Comparison of ENCODE assay signal across 8 mouse cellular contexts in genomic region chr11:50236540-50236936, GRCm38 (mm10). TPM values are rescaled to one million over a fixed set of nuclear protein-coding genes. Genes with fewer than 3 reads are reported as not detected.
DNase-seq lines count a peak whose midpoint lies in the region; ATAC-seq lines count a peak whose summit lies in the region.

No protein-coding gene starts in this region.

- peak overlapping the region; percentile 57 for H3K9ac ChIP-seq in embryonic facial prominence, embryonic 11.5 days (replicated peaks; ENCODE audit: low read length)
- H3K9ac ChIP-seq in limb, embryonic 15.5 days = peak overlapping the region; percentile 39
- H3K9ac ChIP-seq in midbrain, embryonic 16.5 days (ENCODE audit: low read depth, low read length) = peak overlapping the region; percentile 51

- H3K4me1 ChIP-seq in embryonic facial prominence, embryonic 11.5 days (ENCODE audit: control insufficient read depth, insufficient read depth, low read length) = peaks cover 5% of the 10 kb centered on the region
- peaks cover 20% of the 10 kb centered on the region for H3K4me1 ChIP-seq in limb, embryonic 15.5 days
- peaks cover 9% of the 10 kb centered on the region; the same call in 1 of the 2 replicates for H3K4me1 ChIP-seq in midbrain, embryonic 16.5 days (ENCODE audit: control insufficient read depth, insufficient read depth, low read length)

- H3K27ac ChIP-seq in embryonic facial prominence, embryonic 11.5 days (replicated peaks; ENCODE audit: low read depth, low read length) = no peak overlapping the region
- H3K27ac ChIP-seq in limb, embryonic 15.5 days = no peak overlapping the region
- no peak overlapping the region for H3K27ac ChIP-seq in midbrain, embryonic 16.5 days (ENCODE audit: low read length)

- no peaks in the 10 kb centered on the region for H3K9me3 ChIP-seq in embryonic facial prominence, embryonic 11.5 days (replicated peaks; ENCODE audit: control insufficient read depth, low read length)
- no peaks in the 10 kb centered on the region for H3K9me3 ChIP-seq in limb, embryonic 15.5 days
- H3K9me3 ChIP-seq in midbrain, embryonic 16.5 days (replicated peaks; ENCODE audit: control insufficient read depth, low read length, poor library complexity, severe bottlenecking) = no peaks in the 10 kb centered on the region

- peak; percentile 89 for DNase-seq in layer of hippocampus, adult 11-12 months (ENCODE audit: low spot score)
- DNase-seq in layer of hippocampus, adult 9-10 months (ENCODE audit: low spot score) = no peak
- peak; percentile 93 for DNase-seq in embryonic facial prominence, embryonic 11.5 days (ENCODE audit: low spot score)
- DNase-seq in heart, adult 11 months = peak; percentile 99
- DNase-seq in kidney, adult 11 months = peak; percentile 89
- DNase-seq in spleen, adult 18-20 months = peak; percentile 87 to 91

- H3K4me2 ChIP-seq in embryonic facial prominence, embryonic 11.5 days (ENCODE audit: low read depth, low read length) = peak overlapping the region; percentile 96
- peak overlapping the region; percentile 98 for H3K4me2 ChIP-seq in limb, embryonic 15.5 days
- peak overlapping the region; percentile 92 for H3K4me2 ChIP-seq in midbrain, embryonic 16.5 days (ENCODE audit: low read length)

- H3K36me3 ChIP-seq in embryonic facial prominence, embryonic 11.5 days (replicated peaks; ENCODE audit: control insufficient read depth, insufficient read depth, low read depth, low read length) = peaks cover 4% of the 10 kb centered on the region
- peaks cover 36% of the 10 kb centered on the region for H3K36me3 ChIP-seq in limb, embryonic 15.5 days
- H3K36me3 ChIP-seq in midbrain, embryonic 16.5 days (ENCODE audit: control insufficient read depth, insufficient read depth, low read length) = peaks cover 29% of the 10 kb centered on the region

- WGBS in embryonic facial prominence, embryonic 11.5 days = 1% methylated on average over 17 of the region's 27 CpGs
- WGBS in limb, embryonic 15.5 days = under 1% methylated on average over 17 of the region's 27 CpGs
- under 1% methylated on average over 21 of the region's 27 CpGs for WGBS in midbrain, embryonic 16.5 days

- peak overlapping the region; percentile 58 for H3K4me3 ChIP-seq in embryonic facial prominence, embryonic 11.5 days (ENCODE audit: low read depth, low read length)
- peak overlapping the region; percentile 59 for H3K4me3 ChIP-seq in limb, embryonic 15.5 days
- H3K4me3 ChIP-seq in midbrain, embryonic 16.5 days (ENCODE audit: low read depth, low read length) = peak overlapping the region; percentile 55

- H3K27me3 ChIP-seq in embryonic facial prominence, embryonic 11.5 days (ENCODE audit: control insufficient read depth, insufficient read depth, low read length) = peaks cover 18% of the 10 kb centered on the region
- peaks cover 28% of the 10 kb centered on the region for H3K27me3 ChIP-seq in limb, embryonic 15.5 days
- H3K27me3 ChIP-seq in midbrain, embryonic 16.5 days (ENCODE audit: control insufficient read depth, insufficient read depth, low read depth, low read length) = peaks cover 15% of the 10 kb centered on the region

- ATAC-seq in embryonic facial prominence, embryonic 11.5 days (replicated peaks; ENCODE audit: insufficient number of reproducible peaks, low FRiP score, low TSS enrichment, low read depth) = peak; percentile 83
- peak; percentile 81 for ATAC-seq in limb, embryonic 15.5 days (ENCODE audit: insufficient number of reproducible peaks, low FRiP score, low TSS enrichment, low read depth)
- ATAC-seq in midbrain, embryonic 16.5 days = peak; percentile 80

RNA-seq across cellular contexts. Expression of gene Ltc4s, which starts 1.9 kb away (rescaled TPM):
- 0.36 and 0.57 TPM in 2 replicates for polyA plus RNA-seq in embryonic facial prominence, embryonic 11.5 days (2014; fragmentation: Nextera tagmentation; extraction: Ambion mirVana)
- polyA plus RNA-seq in limb, embryonic 15.5 days (2015; fragmentation: Nextera tagmentation; extraction: Ambion mirVana) = 2.1 and 3.0 TPM in 2 replicates
- polyA plus RNA-seq in midbrain, embryonic 16.5 days (2015; fragmentation: Nextera tagmentation; extraction: Ambion mirVana) = 1.8 and 3.3 TPM in 2 replicates

RNA-seq across cellular contexts. Expression of gene Mgat4b, which starts 25.8 kb away (rescaled TPM):
- 19.5 and 21.1 TPM in 2 replicates for polyA plus RNA-seq in embryonic facial prominence, embryonic 11.5 days (2014; fragmentation: Nextera tagmentation; extraction: Ambion mirVana)
- polyA plus RNA-seq in limb, embryonic 15.5 days (2015; fragmentation: Nextera tagmentation; extraction: Ambion mirVana) = 12.5 and 16.0 TPM in 2 replicates
- 33.3 and 38.3 TPM in 2 replicates for polyA plus RNA-seq in midbrain, embryonic 16.5 days (2015; fragmentation: Nextera tagmentation; extraction: Ambion mirVana)

RNA-seq across cellular contexts. Expression of gene Sqstm1, which starts 25.9 kb away (rescaled TPM):
- polyA plus RNA-seq in embryonic facial prominence, embryonic 11.5 days (2014; fragmentation: Nextera tagmentation; extraction: Ambion mirVana) = 135 and 142 TPM in 2 replicates
- 241 and 262 TPM in 2 replicates for polyA plus RNA-seq in limb, embryonic 15.5 days (2015; fragmentation: Nextera tagmentation; extraction: Ambion mirVana)
- 374 and 394 TPM in 2 replicates for polyA plus RNA-seq in midbrain, embryonic 16.5 days (2015; fragmentation: Nextera tagmentation; extraction: Ambion mirVana)

RNA-seq across cellular contexts. Expression of gene Maml1, which starts 55.6 kb away (rescaled TPM):
- 10.8 and 11.9 TPM in 2 replicates for polyA plus RNA-seq in embryonic facial prominence, embryonic 11.5 days (2014; fragmentation: Nextera tagmentation; extraction: Ambion mirVana)
- polyA plus RNA-seq in limb, embryonic 15.5 days (2015; fragmentation: Nextera tagmentation; extraction: Ambion mirVana) = 5.4 and 6.1 TPM in 2 replicates
- 2.0 and 2.5 TPM in 2 replicates for polyA plus RNA-seq in midbrain, embryonic 16.5 days (2015; fragmentation: Nextera tagmentation; extraction: Ambion mirVana)
